Mouse (Mus musculus) kidney, adult 18-20 months (tissue): Measurements from ENCODE around the gene Ddx27.
A peak's percentile ranks its signal among the peaks of the same experiment; 100 is the strongest.

Source experiments
- DNase-seq: peaks from one replicate; pipeline ENCODE4 v3.0.0; 2021

Gene Ddx27

GRCm38 (mm10) chr2:167030507-167030906 lies 15.5 kb downstream of the Ddx27 start:
- no peak for DNase-seq

GRCm38 (mm10) chr2:167037710-167038109 lies 22.7 kb downstream of the Ddx27 start:
- no peak for DNase-seq

GRCm38 (mm10) chr2:167038297-167038696 lies 23.3 kb downstream of the Ddx27 start:
- no peak for DNase-seq

GRCm38 (mm10) chr2:167038716-167039115 lies 23.7 kb downstream of the Ddx27 start:
- DNase-seq, result no peak

GRCm38 (mm10) chr2:167039386-167039785 lies 24.4 kb downstream of the Ddx27 start:
- DNase-seq, result no peak

- no peak for DNase-seq
Measured at GRCm38 (mm10) chr2:167043400-167044121, 28.6 kb downstream of the Ddx27 start.

- no peak for DNase-seq
Measured at GRCm38 (mm10) chr2:167048223-167048622, 33.2 kb downstream of the Ddx27 start.

GRCm38 (mm10) chr2:167048698-167049358 lies 33.8 kb downstream of the Ddx27 start:
- DNase-seq, result no peak

- no peak for DNase-seq
Measured at GRCm38 (mm10) chr2:167053127-167053844, 38.3 kb downstream of the Ddx27 start.

GRCm38 (mm10) chr2:167055386-167055785 lies 40.4 kb downstream of the Ddx27 start:
- peak; percentile 56 for DNase-seq

GRCm38 (mm10) chr2:167056210-167056941 lies 41.4 kb downstream of the Ddx27 start:
- DNase-seq, result no peak

GRCm38 (mm10) chr2:167056942-167057323 lies 41.9 kb downstream of the Ddx27 start:
- no peak for DNase-seq

- DNase-seq, result no peak
Measured at GRCm38 (mm10) chr2:167058201-167058600, 43.2 kb downstream of the Ddx27 start.

- DNase-seq, result no peak
Measured at GRCm38 (mm10) chr2:167058814-167059387, 43.9 kb downstream of the Ddx27 start.

- DNase-seq, result no peak
Measured at GRCm38 (mm10) chr2:167059536-167059935, 44.5 kb downstream of the Ddx27 start.

- DNase-seq, result peak; percentile 65
Measured at GRCm38 (mm10) chr2:167059960-167060359, 45.0 kb downstream of the Ddx27 start.

GRCm38 (mm10) chr2:167060360-167060759 lies 45.4 kb downstream of the Ddx27 start:
- DNase-seq, result no peak

GRCm38 (mm10) chr2:167060761-167061160 lies 45.8 kb downstream of the Ddx27 start:
- no peak for DNase-seq

GRCm38 (mm10) chr2:167061381-167062034 lies 46.5 kb downstream of the Ddx27 start:
- DNase-seq, result no peak

- DNase-seq, result peak; percentile 95
Measured at GRCm38 (mm10) chr2:167062497-167062911, 47.5 kb downstream of the Ddx27 start.

- DNase-seq, result peak; percentile 98
Measured at GRCm38 (mm10) chr2:167062965-167063880, 48.2 kb downstream of the Ddx27 start, which contains the start of gene Znfx1. Znfx1 (minus strand) TSS chr2:167063015.
